Mouse (Mus musculus): Measurements from ENCODE around the gene Castor2. TPM values are rescaled to one million over a fixed set of nuclear protein-coding genes. Genes with fewer than 3 reads are reported as not detected.

The Castor2 gene
- polyA plus RNA-seq, 1 experiment: 39.3 TPM

- Histone ChIP-seq H3K27me3 (replicated peaks; ENCODE audit: control insufficient read depth, insufficient read depth, low read length) (no peaks in the 10 kb centered on the region), H3K4me1 (ENCODE audit: control insufficient read depth, insufficient read depth, low read length) (no peaks in the 10 kb centered on the region), H3K36me3 (ENCODE audit: control insufficient read depth, insufficient read depth, low read length) (peaks cover 1% of the 10 kb centered on the region; the same call in 1 of the 2 replicates), H3K4me3 (ENCODE audit: insufficient read depth, low read depth, low read length) (no peak overlapping the region), H3K27ac (ENCODE audit: insufficient read depth, low read depth, low read length) (no peak overlapping the region)
- 73% methylated on average over 6 of the region's 6 CpGs for WGBS
- no peak for TF ChIP-seq CTCF (conservative IDR thresholded peaks at IDR 0.05; ENCODE audit: insufficient read depth, insufficient read length, low read depth, low read length)
- TF ChIP-seq POLR2A (IDR thresholded peaks at IDR 0.05; ENCODE audit: low read depth, low read length): no peak
- no peak for DNase-seq
Observed at GRCm38 (mm10) chr5:134139429-134139828, 39.9 kb downstream of the Castor2 start.

- no peaks in the 10 kb centered on the region for H3K4me1 ChIP-seq (ENCODE audit: control insufficient read depth, insufficient read depth, low read length)
- H3K27ac ChIP-seq (ENCODE audit: insufficient read depth, low read depth, low read length): no peak overlapping the region
- no peak for DNase-seq
- H3K4me3 ChIP-seq (ENCODE audit: insufficient read depth, low read depth, low read length): no peak overlapping the region
- WGBS: 79% methylated on average over 7 of the region's 7 CpGs
- no peaks in the 10 kb centered on the region; the same call in 1 of the 2 replicates for H3K36me3 ChIP-seq (ENCODE audit: control insufficient read depth, insufficient read depth, low read length)
- no peaks in the 10 kb centered on the region for H3K27me3 ChIP-seq (replicated peaks; ENCODE audit: control insufficient read depth, insufficient read depth, low read length)
- TF ChIP-seq POLR2A (IDR thresholded peaks at IDR 0.05; ENCODE audit: low read depth, low read length) (no peak), CTCF (conservative IDR thresholded peaks at IDR 0.05; ENCODE audit: insufficient read depth, insufficient read length, low read depth, low read length) (no peak)
Observed at GRCm38 (mm10) chr5:134141236-134141635, 41.7 kb downstream of the Castor2 start.

GRCm38 (mm10) chr5:134142381-134142780, 42.9 kb downstream of the Castor2 start:
- H3K4me3 ChIP-seq (ENCODE audit: insufficient read depth, low read depth, low read length): no peak overlapping the region
- TF ChIP-seq CTCF (conservative IDR thresholded peaks at IDR 0.05; ENCODE audit: insufficient read depth, insufficient read length, low read depth, low read length): no peak
- no peak for TF ChIP-seq POLR2A (IDR thresholded peaks at IDR 0.05; ENCODE audit: low read depth, low read length)
- H3K27me3 ChIP-seq (replicated peaks; ENCODE audit: control insufficient read depth, insufficient read depth, low read length): no peaks in the 10 kb centered on the region
- 92% methylated on average over 11 of the region's 11 CpGs for WGBS
- no peaks in the 10 kb centered on the region for H3K4me1 ChIP-seq (ENCODE audit: control insufficient read depth, insufficient read depth, low read length)
- DNase-seq: no peak
- H3K36me3 ChIP-seq (ENCODE audit: control insufficient read depth, insufficient read depth, low read length): no peaks in the 10 kb centered on the region; the same call in 1 of the 2 replicates
- H3K27ac ChIP-seq (ENCODE audit: insufficient read depth, low read depth, low read length): no peak overlapping the region

- Histone ChIP-seq H3K27me3 (replicated peaks; ENCODE audit: control insufficient read depth, insufficient read depth, low read length) (no peaks in the 10 kb centered on the region), H3K4me3 (ENCODE audit: insufficient read depth, low read depth, low read length) (no peak overlapping the region), H3K4me1 (ENCODE audit: control insufficient read depth, insufficient read depth, low read length) (no peaks in the 10 kb centered on the region), H3K27ac (ENCODE audit: insufficient read depth, low read depth, low read length) (no peak overlapping the region), H3K36me3 (ENCODE audit: control insufficient read depth, insufficient read depth, low read length) (no peaks in the 10 kb centered on the region; the same call in 1 of the 2 replicates)
- no peak for TF ChIP-seq POLR2A (IDR thresholded peaks at IDR 0.05; ENCODE audit: low read depth, low read length)
- TF ChIP-seq CTCF (conservative IDR thresholded peaks at IDR 0.05; ENCODE audit: insufficient read depth, insufficient read length, low read depth, low read length): no peak
- DNase-seq: no peak
- WGBS: 96% methylated on average over 8 of the region's 8 CpGs
Observed at GRCm38 (mm10) chr5:134144986-134145385, 45.5 kb downstream of the Castor2 start.

GRCm38 (mm10) chr5:134147194-134147753, 47.8 kb downstream of the Castor2 start:
- no peak overlapping the region for H3K4me3 ChIP-seq (ENCODE audit: insufficient read depth, low read depth, low read length)
- 87% methylated on average over 10 of the region's 10 CpGs for WGBS
- no peaks in the 10 kb centered on the region for H3K27me3 ChIP-seq (replicated peaks; ENCODE audit: control insufficient read depth, insufficient read depth, low read length)
- no peak overlapping the region for H3K27ac ChIP-seq (ENCODE audit: insufficient read depth, low read depth, low read length)
- H3K4me1 ChIP-seq (ENCODE audit: control insufficient read depth, insufficient read depth, low read length): no peaks in the 10 kb centered on the region
- no peak for TF ChIP-seq POLR2A (IDR thresholded peaks at IDR 0.05; ENCODE audit: low read depth, low read length)
- no peak for TF ChIP-seq CTCF (conservative IDR thresholded peaks at IDR 0.05; ENCODE audit: insufficient read depth, insufficient read length, low read depth, low read length)
- H3K36me3 ChIP-seq (ENCODE audit: control insufficient read depth, insufficient read depth, low read length): no peaks in the 10 kb centered on the region; the same call in 1 of the 2 replicates
- no peak for DNase-seq

- TF ChIP-seq POLR2A (IDR thresholded peaks at IDR 0.05; ENCODE audit: low read depth, low read length): no peak
- TF ChIP-seq CTCF (conservative IDR thresholded peaks at IDR 0.05; ENCODE audit: insufficient read depth, insufficient read length, low read depth, low read length): no peak
- WGBS: 75% methylated on average over 4 of the region's 4 CpGs
- H3K4me3 ChIP-seq (ENCODE audit: insufficient read depth, low read depth, low read length): no peak overlapping the region
- DNase-seq: no peak
- no peaks in the 10 kb centered on the region; the same call in 1 of the 2 replicates for H3K36me3 ChIP-seq (ENCODE audit: control insufficient read depth, insufficient read depth, low read length)
- no peaks in the 10 kb centered on the region for H3K27me3 ChIP-seq (replicated peaks; ENCODE audit: control insufficient read depth, insufficient read depth, low read length)
- no peaks in the 10 kb centered on the region for H3K4me1 ChIP-seq (ENCODE audit: control insufficient read depth, insufficient read depth, low read length)
- no peak overlapping the region for H3K27ac ChIP-seq (ENCODE audit: insufficient read depth, low read depth, low read length)
Observed at GRCm38 (mm10) chr5:134148153-134148552, 48.6 kb downstream of the Castor2 start.

GRCm38 (mm10) chr5:134151895-134152294, 52.4 kb downstream of the Castor2 start:
- Histone ChIP-seq H3K4me1 (ENCODE audit: control insufficient read depth, insufficient read depth, low read length) (no peaks in the 10 kb centered on the region), H3K36me3 (ENCODE audit: control insufficient read depth, insufficient read depth, low read length) (no peaks in the 10 kb centered on the region), H3K27me3 (replicated peaks; ENCODE audit: control insufficient read depth, insufficient read depth, low read length) (no peaks in the 10 kb centered on the region), H3K4me3 (ENCODE audit: insufficient read depth, low read depth, low read length) (no peak overlapping the region), H3K27ac (ENCODE audit: insufficient read depth, low read depth, low read length) (no peak overlapping the region)
- no peak for DNase-seq
- TF ChIP-seq POLR2A (IDR thresholded peaks at IDR 0.05; ENCODE audit: low read depth, low read length) (no peak), CTCF (conservative IDR thresholded peaks at IDR 0.05; ENCODE audit: insufficient read depth, insufficient read length, low read depth, low read length) (no peak)
- WGBS: 84% methylated on average over 11 of the region's 11 CpGs
